Mouse (Mus musculus) cerebellum, adult 2 months (tissue): Measurements from ENCODE around the gene Chchd3.

Experiments
- CTCF ChIP-seq: fragments of 200-500 bp; IDR thresholded peaks from 2 replicates; pipeline ENCODE4 v1.5.1; 2011; ENCODE audit warnings: low read depth, mild to moderate bottlenecking, control low read depth, low read length, moderate library complexity, borderline replicate concordance; ENCODE audit not compliant: insufficient read depth
- POLR2A ChIP-seq: fragments of 200-500 bp; IDR thresholded peaks from 2 replicates; pipeline ENCODE4 v1.6.1; 2011; ENCODE audit warnings: low read length, control low read depth, borderline replicate concordance; ENCODE audit not compliant: insufficient read depth

DNA sequence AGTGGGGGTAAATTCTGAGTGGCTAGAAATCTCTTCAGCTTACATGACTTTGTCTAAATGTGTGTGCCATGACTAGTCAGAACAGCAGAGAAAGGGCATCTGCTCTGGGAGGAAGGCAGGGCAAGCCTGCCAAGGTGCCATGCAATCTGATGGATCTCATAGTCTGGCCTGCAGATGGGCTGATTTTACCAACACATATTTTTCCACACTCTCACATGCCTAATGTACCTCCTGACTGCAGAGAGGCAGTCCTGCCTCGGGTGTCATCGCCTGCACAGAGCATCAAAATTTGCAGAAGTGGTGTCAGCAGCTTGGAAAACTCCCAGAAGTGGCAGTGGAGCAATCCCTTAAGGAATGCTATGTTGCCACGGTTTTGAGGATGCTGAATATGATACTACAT lies 55.5 kb downstream of the Chchd3 start:
- TF ChIP-seq CTCF: no peak
- TF ChIP-seq POLR2A: no peak
